In genomic region chr6:134219358-134219757, GRCm38 (mm10) we compare ENCODE assay signal across 10 mouse cellular contexts.
DNase-seq lines count a peak whose midpoint lies in the region; ATAC-seq and TF ChIP-seq lines count a peak whose summit lies in the region.
"Had no signal": no experiment of that assay in that cellular context is flagged by ENCODE, and none has a peak within 500 bp of the region (broad histone marks: within the 10 kb centered on the region; RNA-seq: fewer than 3 reads in every experiment).

No protein-coding gene starts in this region.

- no peak overlapping the region for H3K9ac ChIP-seq in hindbrain, embryonic 13.5 days
- H3K9ac ChIP-seq in hindbrain, embryonic 12.5 days, result no peak overlapping the region
- no peak overlapping the region for H3K9ac ChIP-seq in hindbrain, postnatal 0 days (replicated peaks; ENCODE audit: low read length)
- H3K9ac ChIP-seq: liver, embryonic 15.5 days had no signal

- no peak for TF ChIP-seq CTCF in hindbrain, postnatal 0 days (IDR thresholded peaks at IDR 0.05; ENCODE audit: low read depth)

- peaks cover 16% of the 10 kb centered on the region for H3K4me1 ChIP-seq in hindbrain, embryonic 13.5 days (replicated peaks)
- H3K4me1 ChIP-seq in hindbrain, embryonic 12.5 days, result peaks cover 12% of the 10 kb centered on the region
- H3K4me1 ChIP-seq in hindbrain, postnatal 0 days (ENCODE audit: insufficient read depth, low read length), result peaks cover 9% of the 10 kb centered on the region; the same call in 1 of the 2 replicates

- no peak overlapping the region for H3K27ac ChIP-seq in hindbrain, embryonic 13.5 days
- H3K27ac ChIP-seq in hindbrain, embryonic 12.5 days, result no peak overlapping the region
- no peak overlapping the region; the same call in 1 of the 2 replicates for H3K27ac ChIP-seq in hindbrain, postnatal 0 days

- intact Hi-C loops in left cerebral cortex, postnatal 4 days (cut with DNase I), result no loop called here

- 51% methylated on average over 6 of the region's 6 CpGs for WGBS in hindbrain, embryonic 13.5 days
- WGBS in hindbrain, embryonic 12.5 days, result 63% methylated on average over 6 of the region's 6 CpGs
- WGBS in hindbrain, postnatal 0 days, result 22% methylated on average over 6 of the region's 6 CpGs

- H3K4me3 ChIP-seq in hindbrain, embryonic 13.5 days, result no peak overlapping the region
- H3K4me3 ChIP-seq in hindbrain, embryonic 12.5 days, result no peak overlapping the region
- H3K4me3 ChIP-seq in hindbrain, postnatal 0 days (ENCODE audit: low read length), result no peak overlapping the region
- H3K4me3 ChIP-seq: erythroblast, embryonic 14.5 days; liver, embryonic 15.5 days had no signal

- peak; percentile 68; the same call in 1 of the 2 replicates for ATAC-seq in hindbrain, embryonic 13.5 days (ENCODE audit: low FRiP score)
- ATAC-seq in hindbrain, embryonic 12.5 days (ENCODE audit: low FRiP score), result no peak
- peak; percentile 67 for ATAC-seq in hindbrain, postnatal 0 days
- no peak for ATAC-seq in erythroid progenitor cell, adult 5-6 weeks (replicated peaks; ENCODE audit: low FRiP score, poor library complexity, severe bottlenecking)

- DNase-seq in brain, embryonic 18.5 days (ENCODE audit: low read depth, low spot score), result peak; percentile 51
- peak; percentile 70 for DNase-seq in hindbrain, postnatal 0 days (ENCODE audit: low spot score)
- DNase-seq in left cerebral cortex, postnatal 4 days, result peak; percentile 57
- DNase-seq in thymus, postnatal 10 days (ENCODE audit: low spot score in 2 of 2), result no peak
- DNase-seq in spleen, adult 12 weeks (ENCODE audit: low spot score), result no peak

- no peaks in the 10 kb centered on the region for H3K9me3 ChIP-seq in hindbrain, embryonic 13.5 days
- H3K9me3 ChIP-seq in hindbrain, embryonic 12.5 days (replicated peaks), result no peaks in the 10 kb centered on the region
- H3K9me3 ChIP-seq in hindbrain, postnatal 0 days (ENCODE audit: low read length), result no peaks in the 10 kb centered on the region
- H3K9me3 ChIP-seq: liver, embryonic 15.5 days had no signal

- 0 out of 2 replicates have a peak, but pooled peaks cover 3% of the 10 kb centered on the region for H3K36me3 ChIP-seq in hindbrain, embryonic 13.5 days
- peaks cover 7% of the 10 kb centered on the region; the same call in 1 of the 2 replicates for H3K36me3 ChIP-seq in hindbrain, embryonic 12.5 days
- no peaks in the 10 kb centered on the region for H3K36me3 ChIP-seq in hindbrain, postnatal 0 days (ENCODE audit: insufficient read depth, low read length)
- H3K36me3 ChIP-seq: liver, embryonic 15.5 days had no signal

- H3K27me3 ChIP-seq in hindbrain, embryonic 13.5 days, result no peaks in the 10 kb centered on the region
- no peaks in the 10 kb centered on the region for H3K27me3 ChIP-seq in hindbrain, embryonic 12.5 days
- no peaks in the 10 kb centered on the region for H3K27me3 ChIP-seq in hindbrain, postnatal 0 days (ENCODE audit: insufficient read depth, low read length)
- H3K27me3 ChIP-seq: liver, embryonic 15.5 days had no signal

- no peak overlapping the region for H3K4me2 ChIP-seq in hindbrain, embryonic 13.5 days
- H3K4me2 ChIP-seq in hindbrain, embryonic 12.5 days (replicated peaks), result no peak overlapping the region
- H3K4me2 ChIP-seq in hindbrain, postnatal 0 days (ENCODE audit: low read depth, low read length), result peak overlapping the region; percentile 8

Comparison
In these comparisons a context has a peak if more than half of its experiments do, and no peak if none do; other contexts are left out.
1. ATAC-seq: peak in hindbrain, embryonic 13.5 days (single experiment) and hindbrain, postnatal 0 days (single experiment); none in hindbrain, embryonic 12.5 days (single experiment) and erythroid progenitor cell, adult 5-6 weeks (single experiment).
2. DNase-seq: peak in brain, embryonic 18.5 days (single experiment), hindbrain, postnatal 0 days (single experiment) and left cerebral cortex, postnatal 4 days (single experiment); none in thymus, postnatal 10 days (0 of 2) and spleen, adult 12 weeks (single experiment).